Mouse (Mus musculus): ENCODE results near the gene Cnot10.

Cnot10 gene

DNA sequence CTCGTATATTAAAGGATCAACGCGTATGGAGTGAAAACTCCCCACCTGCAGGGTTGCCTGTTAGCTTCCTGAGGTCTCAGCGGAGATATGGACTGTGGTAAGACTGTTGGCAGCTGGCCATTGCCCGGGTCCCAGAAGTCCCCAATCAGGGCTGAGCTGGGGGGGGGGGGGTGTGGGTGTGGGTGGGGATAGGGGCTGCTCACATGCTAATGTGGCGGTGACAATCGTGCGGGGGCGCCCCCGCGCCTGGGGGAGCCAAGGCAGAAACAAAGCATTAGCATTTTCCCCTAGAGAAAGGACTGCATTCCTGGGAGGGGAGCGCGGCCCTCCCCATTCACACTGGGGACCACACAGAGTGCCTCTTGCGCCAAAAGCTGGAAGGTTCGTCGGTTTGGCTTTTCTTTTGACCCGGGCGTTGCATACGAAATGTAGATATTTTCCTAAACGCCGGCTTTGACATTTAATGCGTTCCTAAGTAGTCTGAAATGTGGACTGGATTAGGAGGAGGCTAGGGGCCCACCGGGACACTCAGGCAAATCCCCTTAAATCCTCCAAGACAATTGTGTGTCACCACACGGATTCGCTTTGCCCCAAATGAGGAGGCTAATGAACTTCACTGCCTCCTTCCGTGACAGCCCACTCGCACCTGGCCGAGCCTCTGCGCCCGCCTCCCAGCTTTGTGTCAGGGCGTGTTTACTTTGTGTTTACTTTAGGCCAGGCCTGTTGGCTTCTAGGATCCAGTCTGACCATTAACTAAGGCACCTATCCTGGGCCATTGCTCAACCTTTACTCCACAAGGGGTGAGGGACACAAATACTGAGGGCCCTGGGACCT lies 55.6 kb downstream of the Cnot10 start:
- in situ Hi-C loops (cut with MboI, MseI) = loop anchor here (5.0 kb wide), 2 partner anchors 82 to 167 kb away; partner anchors contain the start of gene Ccr4

DNA sequence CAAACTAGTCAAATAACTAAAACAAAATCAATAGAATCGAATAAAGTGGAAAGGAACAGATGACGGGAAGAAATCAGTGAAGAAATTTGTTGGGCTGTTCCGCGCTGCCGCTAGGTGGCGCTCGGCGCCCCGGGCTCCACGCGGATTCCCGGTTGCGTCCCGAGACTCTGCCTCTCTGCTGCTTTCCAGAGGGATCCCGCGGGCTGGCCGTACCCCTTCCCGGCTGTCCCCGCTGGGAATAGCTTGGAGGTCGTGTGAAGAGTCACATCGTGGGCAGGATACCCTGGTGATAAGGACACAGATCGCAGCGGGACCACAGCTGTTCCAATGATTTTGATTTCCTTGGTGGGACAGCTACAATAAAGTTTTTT lies 56.2 kb downstream of the Cnot10 start:
- in situ Hi-C loops (cut with MboI, MseI) = loop anchor here (5.0 kb wide), 2 partner anchors 81 to 166 kb away; partner anchors contain the start of gene Ccr4

DNA sequence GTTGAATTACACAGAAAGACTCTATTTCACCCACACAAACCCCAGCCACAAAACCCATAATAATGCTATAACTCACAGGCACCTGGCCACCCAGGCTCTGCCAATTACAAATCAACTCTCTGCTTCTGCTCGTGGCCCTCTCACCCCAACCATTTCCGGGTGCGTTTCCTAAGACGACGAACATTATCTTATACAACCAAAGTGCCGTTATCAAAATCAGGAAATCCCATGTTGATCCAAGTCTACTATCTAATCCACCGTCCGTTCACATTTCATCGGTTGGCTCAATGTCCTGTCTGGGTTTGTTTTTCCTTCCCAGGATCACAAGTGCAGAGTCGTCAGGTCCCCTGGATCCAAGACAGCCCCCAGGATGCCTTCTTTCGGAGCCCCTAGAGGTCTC lies 61.3 kb downstream of the Cnot10 start:
- in situ Hi-C loops (cut with MboI, MseI) = no loop called here

DNA sequence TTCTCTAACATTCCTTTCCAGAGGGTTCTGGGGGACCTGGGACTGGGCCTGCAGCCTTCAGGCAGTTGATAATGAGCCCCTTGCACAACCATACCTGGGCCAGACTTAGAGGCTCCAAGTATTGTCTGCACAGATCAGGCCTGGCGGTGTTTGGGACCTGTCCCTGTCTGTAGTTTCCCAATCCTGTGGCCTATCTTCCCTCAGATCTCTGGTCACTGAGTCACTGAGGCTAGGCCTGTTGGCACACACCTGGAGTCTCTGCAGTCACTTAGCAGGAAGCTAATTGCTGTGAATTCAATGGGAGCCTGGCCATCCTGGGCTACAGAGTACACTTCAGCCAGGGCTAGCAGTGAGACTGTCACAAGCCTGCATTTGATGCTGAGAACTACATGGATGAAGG lies 64.0 kb downstream of the Cnot10 start:
- in situ Hi-C loops (cut with MboI, MseI) = no loop called here

DNA sequence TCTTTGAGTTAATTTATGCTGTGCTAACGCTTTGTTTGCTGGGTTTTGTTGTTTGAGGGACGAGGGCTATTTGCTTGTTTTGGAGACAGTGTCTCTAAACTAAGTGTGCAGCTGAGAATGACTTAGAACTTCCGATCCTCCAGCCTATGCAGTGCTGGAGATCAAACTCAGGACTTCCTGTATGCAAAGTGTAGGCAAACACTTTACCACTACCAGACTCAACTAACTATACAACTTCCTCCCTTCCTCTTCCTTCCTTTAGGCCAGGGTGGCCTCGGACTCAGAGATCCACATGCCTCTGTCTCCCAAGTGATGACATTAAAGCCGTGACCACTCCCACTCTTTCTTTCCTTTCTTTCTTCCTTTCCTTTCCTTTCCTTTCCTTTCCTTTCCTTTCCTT lies 66.5 kb downstream of the Cnot10 start:
- in situ Hi-C loops (cut with MboI, MseI) = no loop called here

- in situ Hi-C loops (cut with MboI, MseI) = no loop called here
Observed at GRCm38 (mm10) chr9:114568682-114569474, 71.1 kb downstream of the Cnot10 start.

- in situ Hi-C loops (cut with MboI, MseI) = no loop called here
Observed at GRCm38 (mm10) chr9:114564667-114565066, 75.3 kb downstream of the Cnot10 start.

DNA sequence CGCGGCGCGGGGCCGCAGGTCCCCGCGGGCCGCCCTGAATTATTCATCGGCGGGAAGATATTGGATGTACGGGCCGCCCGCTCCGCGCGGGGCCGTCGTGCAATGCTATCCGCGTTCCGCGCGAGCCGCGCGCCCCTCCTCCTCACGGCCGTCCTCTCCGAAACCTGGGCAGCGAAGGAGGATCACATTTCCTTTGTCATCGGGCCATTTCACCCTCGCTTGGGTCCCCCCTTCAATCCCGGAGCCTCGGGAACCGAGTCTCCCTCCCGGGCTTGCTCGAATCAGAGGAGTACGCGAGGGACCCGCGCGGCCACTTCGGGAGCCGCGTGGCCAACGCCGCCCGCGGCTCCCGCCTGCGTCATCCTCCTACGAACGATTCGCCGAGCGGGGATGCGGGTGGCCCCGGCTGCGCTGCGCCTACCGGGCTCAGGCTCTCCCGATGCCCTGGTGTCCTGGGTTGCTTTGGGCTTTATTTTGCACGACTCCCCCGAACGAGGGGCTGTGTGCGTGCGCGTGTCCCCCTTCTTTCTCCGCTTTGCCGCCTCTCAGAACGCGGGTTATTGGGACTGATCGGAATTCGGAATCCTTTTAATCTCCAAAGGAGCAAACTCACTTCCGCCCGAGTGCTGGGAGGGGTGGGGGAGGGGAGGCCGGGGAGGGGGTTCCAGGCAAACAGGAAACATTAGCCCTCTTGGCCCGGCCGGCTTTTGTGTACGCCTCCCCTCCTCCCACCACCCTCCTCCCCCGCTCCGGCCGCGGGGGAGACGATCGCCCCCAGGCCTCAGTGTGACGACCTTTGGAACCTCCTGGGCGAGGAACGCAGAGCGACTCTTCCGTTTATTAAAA lies 76.0 kb downstream of the Cnot10 start, which contains the start of gene Trim71:
Gene Trim71 (minus strand): TSS at position 609 of the 846 bp plus-strand sequence.
- in situ Hi-C loops (cut with MboI, MseI) = no loop called here

DNA sequence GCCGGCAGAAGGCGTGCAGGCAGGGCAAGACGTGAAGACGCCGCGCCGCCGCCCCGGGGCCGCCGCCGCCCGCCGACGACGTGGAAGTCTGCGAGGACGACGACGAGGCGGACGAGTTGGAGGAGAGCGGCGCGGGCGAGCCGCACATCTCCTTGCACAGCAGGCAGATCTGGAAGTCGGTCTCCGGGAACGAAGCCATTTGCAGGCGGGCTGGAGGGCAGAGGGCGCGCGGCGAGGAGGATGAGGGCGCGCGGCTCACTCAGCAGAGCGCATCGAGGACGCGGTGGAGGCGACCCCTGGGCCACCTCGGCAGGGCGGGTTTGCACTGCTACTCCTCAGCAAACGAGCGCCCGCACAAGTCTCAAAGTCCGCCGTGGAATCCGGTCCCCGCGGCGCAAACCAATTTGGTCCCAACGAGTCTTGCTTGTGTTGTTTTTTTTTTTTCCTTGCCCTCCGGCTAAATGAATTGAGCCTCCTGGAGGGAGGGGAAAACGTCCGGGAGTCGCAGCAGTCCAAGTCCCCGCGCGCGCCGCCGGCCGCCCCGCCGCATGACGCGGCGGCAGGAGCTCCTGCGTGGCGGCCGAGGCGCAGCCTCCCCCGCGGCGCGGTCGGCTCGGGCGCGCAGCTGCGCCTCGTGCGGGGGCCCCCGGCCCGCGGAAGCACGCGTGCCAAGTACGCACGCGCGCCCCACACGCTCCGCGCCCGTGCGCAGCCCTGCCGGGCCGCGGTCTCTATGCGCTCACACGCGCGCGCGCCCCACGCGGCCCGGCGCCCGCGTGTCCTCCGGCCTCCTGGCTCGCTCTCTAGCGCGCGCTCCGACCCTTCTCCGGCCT lies 76.8 kb downstream of the Cnot10 start:
- in situ Hi-C loops (cut with MboI, MseI) = no loop called here

DNA sequence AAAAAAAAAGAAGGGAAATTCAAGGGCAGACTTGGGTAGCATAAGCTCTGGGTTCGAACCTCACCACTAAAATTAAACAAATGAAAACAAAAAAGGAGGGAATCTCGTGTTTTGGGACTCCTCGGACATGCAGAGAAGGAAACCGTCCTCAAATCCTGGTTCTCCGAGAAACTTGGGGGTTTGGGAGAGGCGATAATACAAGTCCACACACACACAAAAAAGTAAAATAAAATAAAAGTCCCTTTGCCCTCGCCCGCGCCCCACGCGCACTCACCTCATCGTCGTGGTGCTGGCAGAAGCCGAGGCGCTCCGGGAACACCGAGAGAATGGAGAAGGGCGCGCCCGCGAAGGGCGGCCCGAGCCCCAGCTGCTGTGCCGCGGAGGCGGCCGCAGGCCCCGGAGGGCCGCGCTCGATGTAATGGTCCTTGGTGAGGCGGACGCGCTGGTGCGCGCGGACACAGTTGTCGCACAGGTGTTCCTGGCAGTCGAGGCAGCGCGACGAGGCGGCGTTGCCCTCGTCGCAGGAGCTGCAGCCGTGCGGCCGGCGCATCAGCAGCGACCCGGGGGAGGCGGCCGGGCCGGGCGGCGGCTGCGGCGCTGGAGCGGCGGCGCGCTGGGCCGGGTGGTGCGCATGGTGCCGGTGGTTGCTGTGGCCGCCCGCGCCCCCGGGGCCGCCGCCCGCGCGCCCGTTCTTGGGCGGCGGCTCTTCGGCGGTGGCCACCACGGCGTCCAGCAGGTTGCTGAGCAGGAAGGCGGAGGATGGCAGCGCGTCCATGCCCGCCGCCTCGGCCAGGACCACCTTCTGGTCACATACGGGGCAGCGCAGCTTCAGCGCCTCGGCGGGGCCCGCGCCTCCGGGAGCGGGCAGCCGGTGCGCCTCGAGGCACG lies 77.7 kb downstream of the Cnot10 start:
- in situ Hi-C loops (cut with MboI, MseI) = no loop called here

- in situ Hi-C loops (cut with MboI, MseI) = no loop called here
Observed at GRCm38 (mm10) chr9:114561671-114561971, 78.4 kb downstream of the Cnot10 start.

- in situ Hi-C loops (cut with MboI, MseI) = no loop called here
Observed at GRCm38 (mm10) chr9:114560771-114561670, 79.0 kb downstream of the Cnot10 start.

DNA sequence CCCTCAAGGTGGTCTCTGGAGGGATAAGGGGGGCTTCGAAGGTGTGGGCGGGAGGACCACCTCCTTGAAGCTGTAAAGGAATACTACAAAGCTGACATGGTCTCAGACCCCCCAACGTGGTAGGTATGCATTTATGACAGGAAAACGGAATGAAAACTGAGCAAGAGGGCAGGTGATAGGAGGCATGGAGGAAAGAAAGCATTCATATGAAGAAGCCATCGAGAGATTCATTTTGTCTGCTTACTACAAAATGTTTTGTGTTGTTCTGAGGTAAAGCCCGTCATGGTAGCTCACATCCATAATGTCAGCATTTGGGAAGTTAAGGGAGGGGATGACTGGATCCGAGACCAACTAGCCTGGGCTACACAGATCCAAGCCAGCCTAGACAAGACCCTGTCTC lies 79.8 kb downstream of the Cnot10 start:
- in situ Hi-C loops (cut with MboI, MseI) = no loop called here

DNA sequence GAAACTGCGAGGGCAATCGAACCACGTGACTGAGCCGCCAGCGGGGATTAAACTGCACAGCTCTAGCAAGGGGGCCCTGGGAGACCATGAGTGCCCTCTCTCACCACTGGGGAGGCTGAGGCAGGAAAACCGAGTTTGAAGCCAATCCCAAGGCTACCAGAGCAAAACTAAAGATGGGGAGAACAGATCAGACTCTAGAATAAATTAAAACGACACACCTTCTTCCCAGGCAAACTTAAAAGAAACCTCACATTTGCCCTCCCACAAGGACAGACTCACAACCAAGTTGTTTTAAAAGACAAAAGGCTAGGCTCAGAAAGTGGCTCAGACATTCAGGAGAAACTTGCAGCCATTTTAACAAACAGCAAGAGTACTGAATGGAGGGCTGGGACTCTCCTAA lies 82.9 kb downstream of the Cnot10 start:
- in situ Hi-C loops (cut with MboI, MseI) = no loop called here

DNA sequence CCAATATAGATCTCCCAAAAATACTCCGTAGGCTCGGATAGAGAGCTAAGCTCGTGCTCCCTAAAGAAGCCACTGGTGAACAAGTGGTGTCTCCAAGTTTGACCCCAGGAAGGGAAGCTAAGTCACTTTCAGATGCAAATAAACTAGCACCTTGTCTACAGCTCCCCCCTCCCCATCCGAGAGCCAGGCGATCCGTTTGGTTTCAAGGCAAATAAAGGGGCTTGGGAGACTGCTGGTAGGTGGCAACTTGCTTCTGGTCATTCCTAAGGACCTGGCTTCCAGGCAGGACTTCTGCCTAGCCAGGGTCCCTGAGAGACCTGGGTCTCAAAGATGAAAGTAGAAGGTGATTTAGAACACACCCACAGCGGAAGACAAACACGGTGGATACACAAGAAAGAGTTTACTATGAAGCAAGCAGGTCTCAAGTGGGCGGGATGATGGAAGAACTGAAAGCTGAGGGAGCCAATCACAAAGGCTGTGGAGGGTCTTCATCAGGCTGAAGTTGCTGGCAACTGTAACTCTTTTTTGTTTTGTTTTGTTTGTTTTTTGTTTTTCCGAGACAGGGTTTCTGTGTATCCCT lies 83.6 kb downstream of the Cnot10 start:
- in situ Hi-C loops (cut with MboI, MseI) = no loop called here

DNA sequence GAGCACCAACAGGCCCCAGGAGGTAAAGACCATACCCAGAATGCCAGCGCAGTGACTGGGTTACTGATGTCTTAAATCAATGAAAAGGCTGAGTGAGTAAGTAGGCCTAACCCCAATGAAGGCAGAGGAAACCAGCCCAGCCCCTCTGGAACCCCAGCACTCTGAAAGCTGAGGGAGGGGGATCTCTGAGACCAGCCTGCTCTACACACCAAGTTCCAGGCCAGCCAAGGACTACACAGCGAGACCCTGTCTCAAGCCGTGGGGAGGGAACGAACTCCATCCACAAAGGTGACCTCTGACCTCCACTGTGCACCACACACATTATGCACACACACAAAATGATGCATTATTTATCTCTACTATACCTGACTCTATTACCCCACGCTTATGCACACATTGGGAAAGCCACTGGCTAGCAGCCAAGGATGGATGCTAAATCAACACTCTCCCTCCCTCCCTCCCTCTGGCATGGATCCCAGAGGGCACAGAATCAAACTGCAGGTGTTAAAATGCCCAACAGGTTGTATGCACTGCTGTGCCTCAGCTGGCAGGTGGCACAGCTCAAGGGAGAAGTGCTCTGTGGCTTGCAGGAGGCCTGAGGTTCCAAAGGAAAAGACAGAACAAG lies 85.5 kb downstream of the Cnot10 start:
- in situ Hi-C loops (cut with MboI, MseI) = loop anchor here (5.0 kb wide), 1 partner anchor 42 kb away; no protein-coding TSS in a partner anchor

- in situ Hi-C loops (cut with MboI, MseI) = loop anchor here (5.0 kb wide), 1 partner anchor 42 kb away; no protein-coding TSS in a partner anchor
Observed at GRCm38 (mm10) chr9:114553828-114554227, 86.2 kb downstream of the Cnot10 start.

DNA sequence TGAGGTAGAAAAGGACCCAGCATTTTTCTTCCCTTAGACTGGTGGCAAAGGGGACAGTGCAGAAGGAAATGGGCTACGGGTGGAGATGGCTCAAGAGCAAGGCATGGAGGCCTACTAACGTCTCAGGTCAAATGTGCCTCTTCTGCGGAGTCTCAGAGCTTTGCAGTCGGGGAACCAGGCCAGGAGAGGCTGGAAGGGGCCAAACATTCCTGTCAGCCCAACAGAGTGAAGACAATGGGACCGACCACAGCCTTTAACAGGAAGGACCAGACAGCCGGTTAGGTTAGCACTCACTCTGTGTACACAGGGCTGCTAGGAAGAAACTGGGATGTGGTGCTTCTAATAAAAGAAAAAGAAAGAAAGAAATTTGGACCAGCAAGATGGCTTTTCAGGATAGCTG lies 90.0 kb downstream of the Cnot10 start:
- in situ Hi-C loops (cut with MboI, MseI) = loop anchor here (5.0 kb wide), 1 partner anchor 38 kb away; no protein-coding TSS in a partner anchor

Measured in regulatory T cell (primary cell).